Mouse (Mus musculus): ENCODE data around the gene Acap1.
"Not testable (repeated sequence)": the region's sequence is repeated elsewhere in the genome, so short reads cannot be mapped to it uniquely, and the experiment has no call there.

Acap1 gene

DNA sequence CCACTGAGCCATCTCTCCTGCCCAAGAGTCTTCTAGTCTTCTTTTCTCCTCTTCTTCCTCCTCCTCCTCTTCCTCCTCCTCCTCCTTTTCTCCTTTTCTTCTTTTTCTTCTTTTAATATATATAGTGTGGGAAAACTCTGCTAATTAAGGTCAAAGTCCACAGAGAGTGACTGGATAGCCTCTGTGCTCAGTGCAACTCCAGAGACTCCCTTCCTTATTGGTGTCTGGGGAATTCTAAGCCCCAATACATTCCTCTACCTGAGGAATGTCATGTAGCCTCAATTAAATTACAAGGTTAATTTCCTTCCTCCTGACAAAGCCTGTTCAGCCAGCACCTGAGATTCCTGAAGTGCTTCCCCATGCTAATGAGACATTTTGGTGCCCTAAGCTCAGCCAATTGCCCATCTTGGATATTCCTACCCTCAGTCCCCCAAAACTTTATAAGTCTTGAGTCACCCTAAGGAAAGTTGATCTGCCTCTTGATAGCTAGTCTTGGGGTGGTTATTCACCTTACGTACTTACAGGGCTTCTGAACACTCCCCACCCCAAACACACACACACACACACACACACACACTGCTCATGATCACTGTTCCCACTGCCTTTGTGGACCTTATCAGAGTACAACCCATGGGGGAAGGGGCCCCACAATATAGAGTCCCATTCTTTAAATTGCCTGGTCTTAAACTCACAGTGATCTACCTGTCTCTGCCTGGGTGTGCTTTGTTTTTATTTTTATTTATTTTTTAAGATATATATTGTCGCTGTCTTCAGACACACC is 24.9 kb downstream of the Acap1 start:
- no peak for DNase-seq

DNA sequence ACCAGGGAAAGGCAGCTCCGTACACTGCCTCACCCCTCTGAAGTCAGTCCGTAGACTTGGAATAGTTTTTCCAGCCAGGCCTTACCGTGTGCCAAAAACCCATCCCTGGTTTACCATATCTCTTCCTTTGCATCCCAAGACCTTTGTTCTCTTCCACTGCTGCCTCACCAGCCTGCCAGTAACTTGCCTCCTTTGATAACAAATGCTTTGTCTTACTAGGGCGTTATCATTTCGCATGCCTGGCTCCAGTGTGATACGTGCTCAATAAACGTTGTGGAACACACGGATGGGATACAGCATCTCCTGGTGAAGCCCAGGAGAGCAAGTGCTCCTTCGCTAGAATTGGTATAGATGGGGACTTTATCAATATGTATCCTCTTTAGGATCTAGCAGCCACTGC is 28.0 kb downstream of the Acap1 start:
- DNase-seq: no peak

DNA sequence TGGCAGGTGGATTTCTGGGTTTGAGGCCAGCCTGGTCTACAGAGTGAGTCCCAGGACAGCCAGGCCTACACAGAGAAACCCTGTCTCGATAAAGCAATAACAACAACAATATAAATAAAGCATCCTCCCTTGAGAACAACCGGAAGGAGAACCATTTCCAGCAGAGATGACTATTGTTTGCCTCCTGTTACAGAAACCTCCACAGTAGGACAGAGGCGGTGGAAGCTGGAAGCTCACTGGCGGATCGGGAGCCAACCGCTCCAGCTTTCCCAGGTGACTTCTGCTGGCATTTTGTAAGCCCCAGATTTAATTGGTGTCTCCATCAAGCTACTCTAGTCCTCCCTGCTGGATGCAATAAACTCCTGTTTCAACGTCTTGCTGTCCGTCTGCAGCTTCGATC is 29.8 kb downstream of the Acap1 start:
- DNase-seq: no peak

- DNase-seq: no peak
Observed at GRCm38 (mm10) chr11:69864138-69864860, 31.0 kb downstream of the Acap1 start.

DNA sequence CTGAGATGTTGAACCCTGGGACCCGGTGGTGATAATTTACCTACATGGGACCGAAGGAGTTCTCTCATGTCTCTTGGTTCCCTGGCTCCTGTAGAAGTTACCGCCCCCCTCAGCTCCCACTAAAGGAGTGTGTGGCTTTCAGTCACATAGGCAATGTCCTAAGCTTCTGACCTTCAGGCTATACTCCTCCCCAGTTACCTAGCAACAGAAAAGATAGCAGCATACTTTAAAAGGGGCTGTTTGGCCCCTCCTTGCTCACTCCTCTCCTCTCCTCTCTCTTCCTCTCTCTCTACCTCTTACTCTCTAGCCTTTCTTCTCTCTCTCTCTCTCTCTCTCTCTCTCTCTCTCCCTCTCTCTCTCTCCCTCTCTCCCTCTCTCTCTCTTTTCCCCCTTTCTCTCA is 31.6 kb downstream of the Acap1 start:
- not testable (repeated sequence) for DNase-seq

DNA sequence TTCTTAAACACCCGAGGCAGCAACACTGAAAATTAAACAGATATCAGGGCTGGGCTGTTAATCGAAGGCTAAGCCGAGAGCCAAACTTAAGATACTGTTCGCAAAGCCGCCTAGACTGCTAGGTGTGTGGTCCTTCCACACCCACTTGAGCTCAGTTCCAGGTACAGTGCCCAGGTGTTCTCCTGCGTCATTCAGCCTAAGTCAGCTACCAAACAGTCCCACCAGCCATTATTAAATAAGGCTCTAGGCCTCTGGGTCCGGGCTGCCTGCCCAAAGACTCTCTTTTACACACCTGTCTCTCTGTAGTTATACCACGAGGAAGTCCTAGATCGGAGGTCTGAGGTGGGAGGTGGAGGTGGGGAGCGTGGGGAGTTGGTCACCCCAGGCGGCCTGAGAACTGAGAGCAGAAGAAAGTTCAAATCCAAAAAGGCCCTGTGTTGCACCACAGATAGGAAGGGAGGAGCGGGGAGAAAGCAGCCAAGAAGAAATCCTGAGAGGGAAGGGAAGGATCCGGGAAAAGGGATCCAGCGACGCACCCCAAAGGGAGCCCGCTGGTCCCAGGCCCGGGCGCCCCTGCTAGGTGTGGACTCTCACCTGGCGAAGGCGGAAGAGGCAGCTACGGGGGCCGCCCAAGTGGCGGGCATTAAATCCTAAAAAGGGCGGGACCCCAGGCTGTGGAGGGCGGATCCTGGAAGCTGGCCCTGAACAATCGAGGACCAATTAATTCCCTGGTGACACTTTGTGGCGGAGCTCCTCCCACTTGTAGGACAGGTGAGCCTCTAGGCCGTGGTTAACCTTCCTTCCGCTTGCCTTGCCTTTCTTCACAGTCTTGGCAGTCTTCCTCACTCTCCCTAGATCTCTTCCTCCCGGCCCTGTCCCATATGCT is 37.0 kb downstream of the Acap1 start, which contains the start of gene Tnk1:
Gene Tnk1, minus strand, starts transcription at position 618 of the 886 bp plus-strand sequence.
- DNase-seq: peak; percentile 49

DNA sequence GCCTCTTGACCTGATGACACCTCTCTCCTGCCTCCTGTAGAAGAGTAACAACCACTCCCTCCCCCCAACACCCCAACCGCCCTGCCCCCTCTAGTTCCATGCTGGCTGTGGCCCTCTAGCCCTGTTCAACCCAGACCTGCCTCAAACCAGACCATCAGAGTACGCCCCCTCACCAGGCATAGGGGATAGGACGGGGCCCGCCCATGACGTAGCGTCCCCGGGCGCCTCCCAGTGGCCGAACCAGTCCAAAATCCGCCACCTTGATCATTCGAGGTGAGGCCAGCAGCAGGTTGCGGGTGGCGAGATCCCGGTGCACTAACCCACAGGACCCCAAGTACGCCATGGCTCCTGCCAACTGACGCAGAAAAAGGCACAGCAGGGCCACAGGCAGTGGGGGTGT is 40.0 kb downstream of the Acap1 start:
- peak; percentile 46 for DNase-seq

GRCm38 (mm10) chr11:69854680-69855079 is 40.7 kb downstream of the Acap1 start:
- no peak for DNase-seq

GRCm38 (mm10) chr11:69853994-69854393 is 41.3 kb downstream of the Acap1 start:
- no peak for DNase-seq

DNA sequence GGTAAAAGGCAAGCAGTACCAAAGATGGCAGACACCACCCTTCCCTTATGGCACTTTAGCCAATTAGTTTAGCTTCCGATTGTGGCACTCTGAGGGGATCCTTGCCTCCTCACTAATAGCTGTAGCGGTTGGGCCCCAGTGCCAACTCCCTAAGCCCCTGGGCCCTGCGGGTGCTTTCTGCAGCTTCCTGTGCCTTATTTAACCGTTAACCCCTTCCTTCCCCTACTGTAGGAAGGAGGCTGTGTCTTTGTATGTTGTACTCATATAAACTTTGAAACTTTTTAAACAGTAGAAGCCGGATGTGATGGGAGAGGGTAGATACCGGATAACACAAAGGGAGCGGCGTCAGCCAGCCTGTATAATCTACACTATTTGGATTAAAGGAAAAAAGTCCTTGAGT is 44.6 kb downstream of the Acap1 start:
- no peak for DNase-seq

DNA sequence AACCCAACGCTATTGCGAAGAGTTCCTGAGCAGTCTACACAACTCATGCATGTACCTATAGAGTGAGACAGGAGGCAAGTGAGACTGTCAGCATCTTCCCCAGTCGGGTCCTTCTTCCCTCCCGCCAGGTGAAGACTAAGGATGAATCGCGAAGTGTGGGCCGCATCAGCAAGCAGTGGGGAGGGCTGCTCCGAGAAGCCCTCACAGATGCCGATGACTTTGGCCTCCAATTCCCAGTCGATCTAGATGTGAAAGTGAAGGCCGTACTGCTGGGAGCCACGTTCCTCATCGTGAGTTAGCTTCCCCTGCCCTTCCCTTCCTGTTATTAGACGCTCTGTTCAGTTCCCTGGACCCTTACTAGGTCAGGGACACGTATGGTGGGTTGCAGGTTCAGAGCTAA is 45.5 kb downstream of the Acap1 start:
- DNase-seq: no peak

GRCm38 (mm10) chr11:69849128-69849527 is 46.2 kb downstream of the Acap1 start:
- DNase-seq: no peak

DNA sequence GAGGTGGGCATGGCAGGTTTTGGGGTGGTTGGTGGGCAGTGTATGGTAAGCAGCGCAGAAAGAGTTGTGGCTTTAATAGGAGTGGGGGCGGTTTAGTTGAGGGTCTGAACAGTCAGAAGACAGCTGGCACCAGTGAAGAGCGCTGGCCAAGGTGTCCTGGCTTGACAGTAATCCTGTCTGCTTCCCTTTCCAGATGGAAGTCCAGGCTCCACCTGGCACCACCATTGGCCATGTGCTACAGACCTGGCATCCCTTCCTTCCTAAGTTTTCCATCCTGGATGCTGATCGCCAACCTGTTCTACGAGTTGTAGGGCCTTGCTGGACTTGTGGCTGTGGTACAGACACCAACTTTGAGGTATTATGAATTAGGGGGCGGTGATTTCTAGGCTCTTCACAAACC is 47.3 kb downstream of the Acap1 start:
- DNase-seq: no peak

GRCm38 (mm10) chr11:69846738-69847688 is 48.3 kb downstream of the Acap1 start:
- peak; percentile 39 for DNase-seq

DNA sequence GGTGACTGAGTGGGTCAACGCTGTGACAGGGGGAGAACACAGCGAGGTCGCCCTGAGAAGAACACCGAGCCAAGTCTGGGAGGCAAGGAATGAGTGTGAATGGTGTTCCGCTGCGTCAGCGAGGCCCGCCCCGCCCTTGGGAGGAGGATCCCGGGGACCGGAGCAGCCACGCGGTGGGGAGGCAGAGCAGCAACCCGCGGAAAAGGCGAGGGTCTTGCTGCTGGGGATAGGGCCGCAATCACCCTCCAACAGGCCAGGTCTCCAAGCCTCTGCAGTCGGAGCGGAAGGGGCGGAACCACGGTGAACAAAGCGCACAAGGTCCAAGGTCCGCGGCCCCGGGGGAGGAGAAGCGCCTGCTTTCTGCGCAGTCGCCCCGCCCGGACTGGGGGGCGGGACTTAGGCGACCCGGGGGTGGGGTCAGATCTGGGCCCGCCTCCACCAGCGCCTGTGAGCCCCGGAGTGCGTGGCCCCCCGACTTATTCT is 49.1 kb downstream of the Acap1 start, which contains the start of gene Plscr3:
Gene Plscr3, plus strand, starts transcription at position 179 of the 483 bp plus-strand sequence.
- DNase-seq: peak; percentile 92

GRCm38 (mm10) chr11:69838714-69839104 is 56.6 kb downstream of the Acap1 start:
- no peak for DNase-seq

GRCm38 (mm10) chr11:69837952-69838713 is 57.2 kb downstream of the Acap1 start, which contains the start of gene Tmem256:
Gene Tmem256 (plus strand): TSS chr11:69838514.
- DNase-seq: peak; percentile 94

GRCm38 (mm10) chr11:69837604-69837951 is 57.8 kb downstream of the Acap1 start, which contains the start of gene Nlgn2:
Gene Nlgn2 (minus strand): TSS chr11:69837784.
- DNase-seq: no peak

DNA sequence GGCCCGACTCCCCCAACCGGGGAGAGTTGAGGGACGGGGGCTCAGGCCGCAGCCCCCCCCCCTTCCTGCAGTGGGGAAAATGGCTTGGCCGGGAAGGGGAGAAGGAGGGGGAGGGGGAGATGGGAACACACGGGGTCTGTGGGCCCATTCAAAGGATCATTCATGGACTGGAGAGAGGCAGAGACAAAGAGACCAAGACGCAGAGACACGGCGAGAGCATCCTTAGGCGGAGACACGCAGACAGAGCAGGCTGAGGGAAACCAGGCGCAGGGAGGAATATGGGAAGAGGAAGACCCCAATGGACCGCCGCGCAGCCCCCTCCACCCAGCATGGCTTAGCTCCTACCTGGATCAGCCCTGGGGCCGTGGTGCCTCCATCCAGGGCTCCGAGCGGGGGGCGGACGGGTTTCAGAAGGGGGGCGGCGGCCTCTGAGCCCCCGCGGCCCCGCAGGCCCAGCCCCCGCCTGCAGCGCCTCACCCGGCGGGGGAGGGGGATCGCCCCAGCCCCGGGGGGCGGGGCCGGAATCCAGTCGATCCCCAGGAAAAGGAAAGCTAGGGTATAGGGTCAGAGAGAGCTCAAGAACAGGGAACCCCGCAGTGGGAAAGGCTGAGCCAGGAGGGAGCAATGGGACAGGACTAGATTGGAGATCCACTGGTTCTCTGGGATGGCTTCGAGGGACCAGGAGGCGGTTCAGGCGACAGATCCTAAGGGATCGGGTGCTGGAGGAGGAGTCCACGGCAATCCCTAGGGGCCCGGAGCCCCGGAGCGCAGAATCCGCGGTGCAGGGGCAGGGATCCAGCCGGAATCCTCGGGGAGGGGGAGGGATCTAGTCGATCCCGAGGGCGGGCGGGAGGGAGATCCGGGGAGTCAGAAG is 58.4 kb downstream of the Acap1 start:
- no peak for DNase-seq

DNA sequence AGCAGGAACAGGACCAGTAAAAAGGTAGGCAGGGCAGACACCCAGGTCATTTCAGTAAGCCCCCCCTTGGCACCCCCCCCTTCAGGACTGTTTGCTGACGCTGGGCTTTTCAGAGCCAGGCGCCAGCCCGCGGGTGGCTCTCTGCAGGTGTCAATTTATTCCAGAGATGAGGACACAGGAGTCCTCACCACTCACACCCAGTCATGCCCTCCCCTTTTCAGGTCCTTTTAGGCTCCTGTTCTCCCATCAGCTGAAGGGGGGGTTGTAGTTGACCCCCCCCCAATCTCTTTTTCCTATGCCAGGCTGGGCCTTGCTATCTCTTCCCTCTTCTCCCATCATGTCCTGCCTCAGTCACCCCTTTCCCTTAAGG is 59.4 kb downstream of the Acap1 start:
- DNase-seq: no peak
